Mouse (Mus musculus): Measurements from ENCODE around the gene Rmnd5b. TPM values are rescaled to one million over a fixed set of nuclear protein-coding genes. Genes with fewer than 3 reads are reported as not detected.
"Not testable (repeated sequence)": the region's sequence is repeated elsewhere in the genome, so short reads cannot be mapped to it uniquely, and the experiment has no call there.

The Rmnd5b gene
- total RNA-seq, 2 experiments from 2014 or later = 52.3 to 54.6 TPM

GRCm38 (mm10) chr11:51629651-51630314 is 5.9 kb downstream of the Rmnd5b start:
- intact Hi-C loops (cut with DNase I) = no loop called here
- DNase-seq (ENCODE audit: low spot score in 2 of 2) = peak; percentile 53 to 78

DNA sequence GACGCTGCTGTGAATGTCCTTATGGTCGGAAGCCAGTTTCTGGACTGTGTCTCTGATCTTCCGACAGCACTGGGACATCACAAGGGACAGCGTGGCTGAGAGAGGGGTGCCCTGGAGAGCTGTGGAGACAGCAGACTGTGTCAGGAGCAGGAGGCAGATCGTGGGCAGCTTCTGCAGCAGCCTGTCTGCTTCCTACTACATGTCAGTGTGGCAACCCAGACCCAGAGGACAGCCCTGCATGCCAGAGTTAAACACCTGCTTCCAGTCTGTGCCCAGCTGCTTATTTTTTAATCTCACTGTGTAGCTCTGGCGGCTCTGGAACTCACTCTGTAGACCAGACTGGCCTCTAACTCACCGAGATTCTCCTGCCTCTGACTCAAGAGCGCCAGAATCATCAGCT is 7.8 kb downstream of the Rmnd5b start:
- no peak for DNase-seq (ENCODE audit: low spot score in 2 of 2)
- intact Hi-C loops (cut with DNase I) = no loop called here

DNA sequence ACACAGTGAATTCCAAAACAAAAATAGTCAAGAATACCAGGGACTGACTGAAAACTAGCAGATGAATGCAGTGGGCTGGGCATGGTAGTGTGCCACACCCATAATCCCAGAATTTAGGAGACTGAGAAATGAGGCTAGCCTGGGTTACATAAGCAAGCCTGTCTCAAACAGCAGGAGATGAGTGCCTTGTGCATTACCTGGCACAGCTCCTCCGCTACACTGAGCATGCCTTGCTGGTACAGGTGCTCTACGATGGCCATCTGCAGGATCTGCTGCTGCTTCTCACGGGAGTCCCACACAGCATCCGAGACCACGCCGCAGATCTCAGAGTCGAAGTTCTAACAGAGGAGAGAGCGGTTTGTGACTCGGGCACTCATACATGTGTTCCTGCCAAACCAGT is 8.3 kb downstream of the Rmnd5b start:
- intact Hi-C loops (cut with DNase I) = no loop called here
- no peak for DNase-seq (ENCODE audit: low spot score in 2 of 2)

- intact Hi-C loops (cut with DNase I) = no loop called here
Observed at GRCm38 (mm10) chr11:51625187-51625820, 10.4 kb downstream of the Rmnd5b start.

GRCm38 (mm10) chr11:51622971-51623491 is 12.7 kb downstream of the Rmnd5b start:
- intact Hi-C loops (cut with DNase I) = no loop called here
- peak; percentile 76 to 91 for DNase-seq (ENCODE audit: low spot score in 2 of 2)

More at GRCm38 (mm10) chr11:51625187-51625820, 10.4 kb downstream of the Rmnd5b start:
- no peak for DNase-seq (ENCODE audit: low spot score in 2 of 2)

DNA sequence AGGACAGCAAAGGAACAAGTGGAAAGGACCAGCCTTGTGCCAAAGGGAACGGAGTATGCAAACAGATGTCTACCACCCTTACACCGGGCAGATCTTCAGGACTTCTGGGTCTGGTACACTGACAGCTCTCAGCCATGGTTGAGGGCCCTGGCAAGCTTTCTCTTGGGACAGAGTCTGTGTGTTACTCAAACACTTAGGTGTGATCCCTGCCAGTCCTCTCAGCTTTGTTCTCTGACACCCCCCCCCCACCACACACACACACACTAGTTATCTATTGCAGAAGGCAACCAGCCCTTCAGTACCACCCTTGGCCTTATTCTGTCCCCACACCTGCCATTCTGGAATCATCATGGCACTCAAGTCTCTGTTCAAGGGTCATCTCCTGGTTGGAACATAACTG is 13.9 kb downstream of the Rmnd5b start:
- intact Hi-C loops (cut with DNase I) = no loop called here
- no peak for DNase-seq (ENCODE audit: low spot score in 2 of 2)

DNA sequence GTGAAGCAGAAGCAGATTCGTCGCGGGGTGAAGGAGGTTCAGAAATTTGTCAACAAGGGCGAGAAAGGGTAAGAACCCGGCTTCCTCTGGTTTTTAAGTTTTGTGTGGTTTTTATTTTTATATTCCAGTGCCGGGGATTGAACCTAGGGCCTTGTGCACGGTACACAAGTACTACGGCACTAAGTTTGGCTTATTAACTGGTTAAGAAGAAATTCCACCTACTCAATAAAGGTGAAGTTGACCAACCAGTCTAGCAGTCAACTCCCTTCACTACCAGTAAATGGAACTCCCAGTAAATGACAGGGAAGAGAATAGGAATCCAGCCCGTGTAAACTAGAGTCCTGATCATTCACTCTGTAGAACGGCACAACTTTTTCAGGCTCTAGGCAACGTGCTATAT is 15.6 kb downstream of the Rmnd5b start:
- no peak for DNase-seq (ENCODE audit: low spot score in 2 of 2)
- intact Hi-C loops (cut with DNase I) = no loop called here

DNA sequence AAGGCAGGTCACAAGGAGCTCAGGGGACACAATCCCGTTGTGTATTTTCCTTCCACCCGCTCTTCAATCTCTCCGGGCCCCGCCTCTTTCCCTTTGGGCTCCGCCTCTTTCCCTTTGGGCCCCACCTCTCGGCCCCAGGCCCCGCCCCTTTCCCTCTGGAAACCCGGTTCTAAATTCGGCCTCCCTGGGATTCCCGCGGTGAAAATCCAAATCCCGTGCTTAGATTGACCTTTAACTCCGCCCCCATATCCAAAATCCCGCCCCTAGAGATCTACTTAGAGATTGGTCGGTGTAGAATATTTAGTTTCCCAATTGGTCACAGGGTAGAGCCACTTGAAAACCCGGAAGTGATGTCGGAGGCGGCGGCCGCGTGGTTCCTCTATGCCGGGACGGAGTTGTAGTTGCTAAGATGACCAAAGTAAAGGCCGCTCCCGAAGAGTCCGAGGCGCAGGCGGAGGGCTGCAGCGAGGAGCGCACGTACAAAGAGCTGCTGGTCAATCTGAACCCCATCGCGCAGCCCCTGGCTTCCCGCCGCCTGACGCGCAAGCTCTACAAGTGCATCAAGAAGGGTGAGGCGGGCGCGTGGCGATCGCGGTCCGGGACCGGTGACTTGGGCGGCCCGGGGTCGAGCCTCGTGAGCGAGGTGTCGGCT is 16.2 kb downstream of the Rmnd5b start, which contains the start of gene Nhp2:
Nhp2 (plus strand) TSS at position 327 of the 652 bp plus-strand sequence.
- peak; percentile 90 to 98 for DNase-seq (ENCODE audit: low spot score in 2 of 2)
- intact Hi-C loops (cut with DNase I) = no loop called here

GRCm38 (mm10) chr11:51618894-51619408 is 16.7 kb downstream of the Rmnd5b start:
- intact Hi-C loops (cut with DNase I) = no loop called here
- DNase-seq (ENCODE audit: low spot score in 2 of 2) = no peak

DNA sequence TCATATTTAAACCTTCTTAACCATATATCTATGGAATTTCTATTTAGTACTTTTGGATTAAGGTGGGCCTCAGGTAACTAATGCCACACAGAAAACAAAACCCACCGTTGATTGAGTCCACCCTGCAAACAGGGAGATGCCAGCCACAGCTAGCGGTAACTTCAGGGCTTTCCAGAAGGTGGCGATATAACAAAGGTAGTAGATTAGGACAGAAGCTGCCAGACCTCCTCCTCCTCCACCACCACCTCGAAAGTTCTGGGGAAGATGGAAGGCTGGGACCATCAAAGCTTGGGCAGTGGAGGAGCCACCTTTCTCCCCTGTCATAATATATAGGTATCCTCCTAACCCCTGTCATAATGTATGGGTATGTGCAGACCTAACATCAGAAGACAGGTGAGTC is 18.0 kb downstream of the Rmnd5b start:
- peak; percentile 82 to 83 for DNase-seq (ENCODE audit: low spot score in 2 of 2)

DNA sequence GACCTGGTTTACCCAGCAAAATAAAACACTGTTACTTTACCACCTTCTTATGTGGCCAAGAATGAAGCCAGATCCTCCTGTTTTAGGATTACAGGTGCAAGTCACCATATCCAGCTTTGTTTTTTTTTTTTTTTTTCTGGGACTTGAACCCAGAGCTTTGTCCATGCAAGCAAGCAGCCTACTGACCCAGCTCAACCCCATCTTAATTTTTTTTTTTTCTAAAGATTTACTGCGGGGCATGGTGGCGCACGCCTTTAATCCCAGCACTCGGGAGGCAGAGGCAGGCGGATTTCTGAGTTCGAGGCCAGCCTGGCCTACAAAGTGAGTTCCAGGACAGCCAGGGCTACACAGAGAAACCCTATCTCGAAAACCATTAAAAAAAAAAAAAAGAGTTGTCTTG is 19.6 kb downstream of the Rmnd5b start:
- DNase-seq (ENCODE audit: low spot score in 2 of 2); intact Hi-C loops (cut with DNase I): not testable (repeated sequence)

More for the DNA sequence above, 18.0 kb downstream of the Rmnd5b start:
- intact Hi-C loops (cut with DNase I) = loop anchor here (1.0 kb wide), 1 partner anchor 64 kb away; no protein-coding TSS in a partner anchor

DNA sequence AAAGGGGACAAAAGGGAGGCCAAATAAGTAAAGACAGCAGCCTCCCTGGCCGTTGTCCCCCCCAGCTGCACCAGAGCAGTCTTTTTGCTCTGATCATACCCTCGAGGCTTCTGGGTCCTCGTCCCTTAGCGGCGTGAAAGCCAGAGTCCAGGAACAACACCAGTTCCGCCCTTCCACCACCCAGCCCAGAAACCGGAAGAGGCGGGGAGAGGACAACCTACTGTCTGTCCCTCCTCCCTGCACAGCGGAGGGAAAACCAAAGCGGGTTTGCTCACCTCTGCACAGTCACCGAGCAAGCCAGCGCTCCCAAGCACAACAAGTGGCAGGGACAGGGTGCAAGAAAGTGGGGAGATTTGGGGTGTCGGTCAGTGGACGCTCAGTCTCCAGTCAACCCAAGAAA is 20.1 kb downstream of the Rmnd5b start:
- DNase-seq (ENCODE audit: low spot score in 2 of 2) = no peak
- intact Hi-C loops (cut with DNase I) = no loop called here

- no peak for DNase-seq (ENCODE audit: low spot score in 2 of 2)
- intact Hi-C loops (cut with DNase I) = no loop called here
Observed at GRCm38 (mm10) chr11:51615129-51615528, 20.6 kb downstream of the Rmnd5b start.

DNA sequence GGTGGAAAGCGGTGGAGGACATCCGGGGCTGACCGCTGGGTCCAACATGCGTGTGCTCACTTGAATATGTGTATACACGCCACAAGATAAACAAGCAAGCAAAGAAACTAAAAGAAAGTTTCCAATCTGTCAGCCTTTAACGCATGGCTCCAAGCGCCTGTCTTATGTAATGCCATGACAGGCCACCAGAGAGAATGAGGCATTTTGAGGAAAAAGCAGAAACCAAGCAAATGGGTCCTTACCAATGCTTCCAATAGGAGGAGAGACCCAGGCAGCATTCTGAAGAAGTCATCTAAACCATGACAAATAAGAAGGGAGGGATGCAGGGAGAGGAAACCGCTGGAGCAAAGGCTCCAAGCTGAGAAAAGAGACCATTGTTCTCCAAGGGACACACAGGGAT is 21.4 kb downstream of the Rmnd5b start:
- no peak for DNase-seq (ENCODE audit: low spot score in 2 of 2)
- intact Hi-C loops (cut with DNase I) = no loop called here

- intact Hi-C loops (cut with DNase I); DNase-seq (ENCODE audit: low spot score in 2 of 2): not testable (repeated sequence)
Observed at GRCm38 (mm10) chr11:51609940-51610339, 25.8 kb downstream of the Rmnd5b start.

DNA sequence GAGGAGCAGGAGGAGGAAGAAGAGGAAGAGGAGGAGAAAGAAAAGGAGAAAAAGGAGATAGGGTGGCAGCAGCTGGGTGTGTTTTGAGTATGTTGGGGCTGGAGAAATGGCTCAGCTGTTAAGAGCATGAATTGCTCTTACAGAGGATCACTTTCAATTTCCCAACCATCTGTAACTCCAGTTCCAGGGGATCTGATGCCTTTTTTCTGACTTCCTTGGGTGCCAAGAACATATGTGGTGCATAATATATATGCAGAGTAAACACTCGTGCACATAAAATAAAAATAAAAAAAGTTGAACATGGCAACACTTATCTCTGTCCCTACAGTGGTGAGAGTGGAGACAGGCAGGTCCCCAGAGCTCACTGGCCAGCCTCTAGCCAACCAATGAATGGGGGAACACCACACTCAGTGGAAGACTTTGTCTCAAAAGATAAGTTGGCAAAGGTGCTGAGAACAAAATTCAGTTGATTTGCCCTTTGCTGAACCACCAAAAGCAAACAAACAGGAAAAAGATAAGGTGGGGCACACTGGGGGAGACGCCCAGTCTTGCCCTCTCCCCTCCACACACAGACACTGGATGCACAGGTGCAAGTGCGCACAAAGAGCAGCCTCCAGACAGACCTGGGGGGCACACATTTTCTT is 26.3 kb downstream of the Rmnd5b start:
- intact Hi-C loops (cut with DNase I) = no loop called here

DNA sequence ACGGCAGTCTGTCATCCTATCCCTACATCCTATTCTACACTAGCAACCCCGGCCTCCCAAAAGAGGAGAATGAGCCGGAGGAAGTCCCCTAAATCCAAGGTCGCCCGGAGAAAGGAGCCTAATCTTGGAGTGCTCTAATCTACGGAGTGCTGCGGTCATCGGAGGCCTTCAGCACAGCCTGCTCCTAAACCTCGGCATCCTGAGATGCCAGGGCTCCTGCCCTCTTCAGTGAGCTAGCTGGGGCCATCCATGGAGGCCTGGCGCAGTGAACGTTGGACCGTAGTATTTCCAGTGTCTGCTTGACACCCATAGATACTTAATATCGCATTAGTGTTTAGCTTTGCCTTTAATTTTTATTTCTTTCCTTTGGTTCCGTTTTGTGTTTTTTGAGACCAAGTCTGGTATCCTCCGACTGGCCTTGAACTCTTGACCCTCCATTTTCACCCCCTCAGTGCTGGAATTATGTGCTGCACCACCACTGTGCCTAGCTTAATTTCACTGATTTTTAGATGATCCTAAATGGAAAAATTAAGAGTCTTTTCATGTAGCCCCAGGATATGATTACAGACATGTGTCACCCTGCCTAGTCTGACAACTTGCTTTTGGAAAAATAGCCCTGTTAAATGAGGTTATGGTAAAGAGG is 28.5 kb downstream of the Rmnd5b start:
- DNase-seq (ENCODE audit: low spot score in 2 of 2) = no peak
- intact Hi-C loops (cut with DNase I) = no loop called here

More for the DNA sequence above, 26.3 kb downstream of the Rmnd5b start:
- DNase-seq (ENCODE audit: low spot score in 2 of 2) = no peak

DNA sequence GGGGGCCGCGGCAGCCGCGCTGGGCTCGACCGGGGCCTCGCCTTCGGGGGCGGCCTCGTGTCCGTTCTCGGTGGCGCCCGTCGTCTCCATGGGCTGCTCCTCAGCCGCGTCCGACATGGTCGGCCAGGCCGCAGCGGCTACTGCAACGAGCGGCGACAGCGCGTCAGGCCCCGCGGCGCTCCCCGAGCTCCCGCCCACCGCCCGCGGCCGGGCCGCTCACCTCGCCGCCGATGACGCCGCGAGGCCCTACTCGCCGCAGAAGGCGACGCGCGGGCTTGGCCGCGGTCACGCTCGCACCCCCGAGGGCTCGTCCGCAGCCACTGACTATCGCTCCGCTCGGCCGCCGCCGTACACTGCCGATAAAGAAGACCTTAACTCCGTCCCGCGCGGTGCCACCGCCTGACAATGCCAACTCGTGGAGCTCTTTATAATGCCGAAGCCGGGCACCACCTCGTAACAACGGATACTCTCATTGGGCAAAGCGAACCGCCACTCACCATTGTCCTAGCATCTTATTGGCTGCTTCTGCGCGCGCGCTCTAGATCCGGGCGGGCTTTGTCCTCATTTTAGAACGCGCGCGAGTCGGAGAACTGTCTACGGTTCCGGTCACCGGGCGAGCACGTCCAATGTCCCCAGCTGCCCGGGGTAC is 29.1 kb downstream of the Rmnd5b start, which contains the start of gene Hnrnpab:
Hnrnpab (minus strand) TSS at position 401 of the 649 bp plus-strand sequence.
- intact Hi-C loops (cut with DNase I) = no loop called here
- DNase-seq (ENCODE audit: low spot score in 2 of 2) = peak; percentile 99
